ENCODE assay signal across 8 mouse cellular contexts in the genomic region with DNA sequence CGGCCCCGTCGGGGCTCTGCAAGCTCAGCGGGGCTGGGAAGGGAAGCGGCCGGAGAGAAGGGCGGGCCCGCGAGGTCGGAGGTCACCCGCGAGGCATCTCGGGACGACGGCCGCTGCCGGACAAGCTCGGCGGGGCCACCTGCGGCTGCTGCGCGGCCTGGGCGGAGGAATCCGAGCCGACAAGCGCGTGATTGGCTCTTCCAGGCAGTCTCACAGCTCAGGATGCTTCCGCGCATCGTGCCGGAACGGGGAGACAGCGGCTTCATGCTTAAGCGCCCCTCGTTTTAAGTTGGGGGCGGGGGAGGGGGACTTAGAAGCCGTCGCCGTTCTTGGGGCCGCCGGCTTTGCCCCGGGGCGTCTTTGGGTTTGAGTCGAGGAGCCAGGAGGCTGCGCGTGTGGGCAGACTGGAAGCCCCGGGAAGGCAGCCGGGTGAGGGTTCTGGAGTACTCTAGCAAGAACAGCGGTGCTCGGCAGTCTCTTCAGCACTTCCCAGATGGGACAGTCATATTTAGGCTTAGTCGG. TPM values are rescaled to one million over a fixed set of nuclear protein-coding genes. Genes with fewer than 3 reads are reported as not detected.
DNase-seq lines count a peak whose midpoint lies in the region; ATAC-seq and TF ChIP-seq lines count a peak whose summit lies in the region.

No protein-coding gene starts in this region.

- H3K36me3 ChIP-seq in hindbrain, embryonic 16.5 days (ENCODE audit: control insufficient read depth, insufficient read depth, low read length): no peaks in the 10 kb centered on the region

- peaks cover 6% of the 10 kb centered on the region for H3K4me1 ChIP-seq in hindbrain, embryonic 16.5 days (ENCODE audit: control insufficient read depth, insufficient read depth, low read depth, low read length)

- no peak for TF ChIP-seq CTCF in left cerebral cortex, adult 2 months (IDR thresholded peaks at IDR 0.05)

- ATAC-seq in hindbrain, embryonic 16.5 days: peak; percentile 87
- peak; percentile 90 for ATAC-seq in megakaryocyte, adult 5-6 weeks (ENCODE audit: poor library complexity, severe bottlenecking)

- H3K27ac ChIP-seq in hindbrain, embryonic 16.5 days (ENCODE audit: low read depth, low read length): peak overlapping the region; percentile 99
- peak overlapping the region; percentile 99 for H3K27ac ChIP-seq in left cerebral cortex, adult 2 months

- H3K27me3 ChIP-seq in hindbrain, embryonic 16.5 days (replicated peaks; ENCODE audit: control insufficient read depth, insufficient read depth, low read length): no peaks in the 10 kb centered on the region

- intact Hi-C loops in left cerebral cortex, adult 2 months (cut with DNase I): loop anchor here (1.0 to 10.0 kb wide), 4 partner anchors 15 to 198 kb away; partner anchors contain the start of genes Acat2 and Mrpl18

- H3K9me3 ChIP-seq in hindbrain, embryonic 16.5 days (ENCODE audit: control insufficient read depth, low read length): no peaks in the 10 kb centered on the region

- WGBS in hindbrain, embryonic 16.5 days: under 1% methylated on average over 48 of the region's 51 CpGs

- peak overlapping the region; percentile 66 for H3K4me2 ChIP-seq in hindbrain, embryonic 16.5 days (ENCODE audit: low read length)

- peak; percentile 81 for DNase-seq in T-cell, adult 2 months (ENCODE audit: low spot score)
- DNase-seq in cerebellum, postnatal 36 days: peak; percentile 96 to 97
- DNase-seq in frontal cortex, postnatal 36 days (ENCODE audit: low spot score in 2 of 2): peak; percentile 93 to 95
- peak; percentile 95 to 96 for DNase-seq in left cerebral cortex, adult 2 months (ENCODE audit: extremely low spot score in 1 of 2, low spot score in 2 of 2)
- peak; percentile 93 for DNase-seq in right cerebral cortex, adult 2 months (ENCODE audit: low spot score in 2 of 2)
- peak; percentile 97 for DNase-seq in urinary bladder, postnatal 14 days (ENCODE audit: low spot score)

- peak overlapping the region; percentile 96 for H3K4me3 ChIP-seq in hindbrain, embryonic 16.5 days (ENCODE audit: low read length)
- peak overlapping the region; percentile 99 for H3K4me3 ChIP-seq in left cerebral cortex, adult 2 months

- H3K9ac ChIP-seq in hindbrain, embryonic 16.5 days (ENCODE audit: low read depth, low read length): peak overlapping the region; percentile 100

RNA-seq across cellular contexts. Expression of gene Wtap, which starts 1.4 kb away (rescaled TPM):
- polyA plus RNA-seq in hindbrain, embryonic 16.5 days (2015; fragmentation: Nextera tagmentation; extraction: Ambion mirVana): 98.3 and 116 TPM in 2 replicates
- total RNA-seq in left cerebral cortex, adult 2 months (2021): 10 to 100 TPM; 52.7 to 54.2 TPM
- total RNA-seq in megakaryocyte, adult 5-6 weeks (2015): 114 and 116 TPM in 2 replicates
- total RNA-seq in megakaryocyte, adult 5-6 weeks (2017): 246 and 306 TPM in 2 replicates

RNA-seq across cellular contexts. Expression of gene Sod2, which starts 14.1 kb away (rescaled TPM):
- 139 and 149 TPM in 2 replicates for polyA plus RNA-seq in hindbrain, embryonic 16.5 days (2015; fragmentation: Nextera tagmentation; extraction: Ambion mirVana)
- total RNA-seq in left cerebral cortex, adult 2 months (2021): 100 to 1,000 TPM; 267 to 273 TPM
- total RNA-seq in megakaryocyte, adult 5-6 weeks (2015): 57.6 and 73.8 TPM in 2 replicates
- 23.3 and 40.3 TPM in 2 replicates for total RNA-seq in megakaryocyte, adult 5-6 weeks (2017)

RNA-seq across cellular contexts. Expression of gene Acat2, which starts 32.0 kb away (rescaled TPM):
- polyA plus RNA-seq in hindbrain, embryonic 16.5 days (2015; fragmentation: Nextera tagmentation; extraction: Ambion mirVana): 333 and 335 TPM in 2 replicates
- 10 to 100 TPM; 53.4 to 55.6 TPM for total RNA-seq in left cerebral cortex, adult 2 months (2021)
- total RNA-seq in megakaryocyte, adult 5-6 weeks (2015): 7.6 and 9.0 TPM in 2 replicates
- total RNA-seq in megakaryocyte, adult 5-6 weeks (2017): 9.1 and 9.8 TPM in 2 replicates

RNA-seq across cellular contexts. Expression of gene Acat3, which starts 52.1 kb away (rescaled TPM):
- polyA plus RNA-seq in hindbrain, embryonic 16.5 days (2015; fragmentation: Nextera tagmentation; extraction: Ambion mirVana): 0.95 and 0.96 TPM in 2 replicates
- 1 to 10 TPM; 5.0 TPM for total RNA-seq in left cerebral cortex, adult 2 months (2021)
- not detected in 2 replicates for total RNA-seq in megakaryocyte, adult 5-6 weeks (2015)
- 0.33 and 0.51 TPM in 2 replicates for total RNA-seq in megakaryocyte, adult 5-6 weeks (2017)

RNA-seq across cellular contexts. Expression of gene Gpr31b, which starts 59.6 kb away (rescaled TPM):
- 0.16 TPM in 1 of 2 replicates, not detected in the other for polyA plus RNA-seq in hindbrain, embryonic 16.5 days (2015; fragmentation: Nextera tagmentation; extraction: Ambion mirVana)
- not detected for total RNA-seq in left cerebral cortex, adult 2 months (2021)
- not detected in 2 replicates for total RNA-seq in megakaryocyte, adult 5-6 weeks (2015)
- total RNA-seq in megakaryocyte, adult 5-6 weeks (2017): 0.81 TPM in 1 of 2 replicates, not detected in the other

Comparison
In these comparisons a context has a peak if more than half of its experiments do, and no peak if none do; other contexts are left out.
1. Peak in every context shown above with its lines: DNase-seq, ATAC-seq, H3K4me3 ChIP-seq and H3K27ac ChIP-seq.
2. RNA of gene Acat2, which starts 32.0 kb away (total RNA-seq): 53.4 to 55.6 TPM in left cerebral cortex, adult 2 months; 7.6 to 9.8 TPM in megakaryocyte, adult 5-6 weeks; every median in the first group is over 4 times any median in the second.